Mouse (Mus musculus): Measurements from ENCODE around the gene Osbpl3.

GRCm38 (mm10) chr6:50372516-50373424 is 83.2 kb downstream of the Osbpl3 start:
- TF ChIP-seq CTCF (IDR thresholded peaks at IDR 0.05; ENCODE audit: borderline replicate concordance, insufficient read depth, low read depth, low read length) (no peak), POLR2A (IDR thresholded peaks at IDR 0.05; ENCODE audit: borderline replicate concordance, insufficient read depth, low read length) (no peak)
